Mouse (Mus musculus) liver, embryonic 14.5 days (tissue): ENCODE data around the gene Megf11.

ENCODE experiments used
- CTCF ChIP-seq: IDR thresholded peaks from 2 replicates; pipeline ENCODE4 v1.5.1; 2016; ENCODE audit warnings: antibody characterized with exemption, low read depth, control low read depth
- EP300 ChIP-seq: IDR thresholded peaks from 2 replicates; pipeline ENCODE4 v1.6.1; 2016; ENCODE audit warnings: antibody characterized with exemption, low read depth

DNA sequence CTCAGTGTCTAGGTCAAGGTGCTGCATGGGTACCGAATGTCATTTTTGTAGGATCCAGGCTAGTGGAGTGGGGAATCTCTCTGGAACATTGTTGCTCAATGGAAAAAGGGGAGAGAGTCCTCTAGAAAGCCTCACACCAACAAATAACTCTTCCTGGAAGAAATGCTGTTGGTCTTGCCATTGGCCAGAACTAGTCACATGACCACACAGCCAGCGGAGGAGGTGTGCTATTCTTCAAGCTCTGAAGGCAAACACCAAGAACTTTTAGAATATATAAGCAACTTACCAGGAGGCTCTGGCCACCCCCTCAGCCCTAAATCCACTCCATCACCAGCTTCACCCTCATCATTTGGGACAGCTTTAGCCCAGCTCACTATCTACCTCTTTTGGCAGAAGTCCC lies 41.8 kb upstream of the Megf11 start:
- TF ChIP-seq CTCF = no peak
- TF ChIP-seq EP300 = no peak
